Mouse (Mus musculus): ENCODE data around the gene Slc18b1.

DNA sequence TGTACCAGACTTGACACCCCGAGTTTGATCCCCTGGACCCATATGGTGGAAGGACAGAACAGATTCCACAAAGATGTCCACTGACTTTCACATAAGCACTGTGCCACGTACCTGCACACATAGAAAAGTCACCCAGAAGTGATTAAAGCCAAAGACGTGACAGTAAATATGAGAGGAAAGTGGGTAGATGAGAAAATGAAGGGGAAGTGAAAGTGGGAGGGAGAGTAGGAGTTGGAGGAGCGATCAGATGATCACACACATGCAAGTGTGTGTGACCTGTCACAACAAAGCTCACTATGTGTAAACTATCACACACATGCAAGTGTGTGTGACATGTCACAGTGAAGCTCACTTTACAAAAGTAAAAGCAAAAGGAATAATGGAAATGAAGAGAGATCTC, 43.7 kb downstream of the Slc18b1 start:
- TF ChIP-seq MAX (IDR thresholded peaks at IDR 0.05; ENCODE audit: low read depth): no peak
- TF ChIP-seq TCF3 (IDR thresholded peaks at IDR 0.05; ENCODE audit: insufficient read length, low read depth): no peak
- no peak for TF ChIP-seq POLR2A (IDR thresholded peaks at IDR 0.05; ENCODE audit: insufficient read length, low read depth)
- TF ChIP-seq USF1 (IDR thresholded peaks at IDR 0.05; ENCODE audit: low read depth): no peak
- TF ChIP-seq TCF12 (IDR thresholded peaks at IDR 0.05; ENCODE audit: insufficient read depth, poor library complexity, severe bottlenecking): no peak
- no peak for TF ChIP-seq E2F4 (IDR thresholded peaks at IDR 0.05; ENCODE audit: insufficient read depth)

All from myocyte (in vitro differentiated cells).